Mouse (Mus musculus): ENCODE measurements around the gene Col4a4. TPM values are rescaled to one million over a fixed set of nuclear protein-coding genes. Genes with fewer than 3 reads are reported as not detected.
A peak's percentile ranks its signal among the peaks of the same experiment; 100 is the strongest.

Col4a4 gene
- polyA plus RNA-seq, 1 experiment from 2014 or later: 0.67 TPM

- Histone ChIP-seq H3K4me3 (ENCODE audit: low read length) (no peak overlapping the region), H3K36me3 (ENCODE audit: control insufficient read depth, insufficient read depth) (no peaks in the 10 kb centered on the region), H3K4me2 (ENCODE audit: low read depth, low read length) (no peak overlapping the region), H3K27ac (ENCODE audit: low read length) (no peak overlapping the region), H3K9me3 (replicated peaks; ENCODE audit: control insufficient read depth, low read length) (no peaks in the 10 kb centered on the region), H3K27me3 (ENCODE audit: control insufficient read depth, insufficient read depth, low read length) (no peaks in the 10 kb centered on the region), H3K4me1 (ENCODE audit: control insufficient read depth, insufficient read depth, low read length) (peaks cover 4% of the 10 kb centered on the region), H3K9ac (ENCODE audit: low read length) (no peak overlapping the region)
- WGBS: 27% methylated on average over 6 of the region's 6 CpGs
- ATAC-seq (replicated peaks; ENCODE audit: extremely low read depth, insufficient read depth, low FRiP score): peak; percentile 23; the same call in 1 of the 2 replicates
Observed at GRCm38 (mm10) chr1:82596864-82597596, 10.4 kb upstream of the Col4a4 start.

- Histone ChIP-seq H3K4me3 (ENCODE audit: low read length) (no peak overlapping the region), H3K9ac (ENCODE audit: low read length) (no peak overlapping the region), H3K4me1 (ENCODE audit: control insufficient read depth, insufficient read depth, low read length) (peaks cover 5% of the 10 kb centered on the region), H3K27me3 (ENCODE audit: control insufficient read depth, insufficient read depth, low read length) (peaks cover 12% of the 10 kb centered on the region), H3K27ac (ENCODE audit: low read length) (no peak overlapping the region), H3K36me3 (ENCODE audit: control insufficient read depth, insufficient read depth) (no peaks in the 10 kb centered on the region), H3K4me2 (ENCODE audit: low read depth, low read length) (no peak overlapping the region), H3K9me3 (replicated peaks; ENCODE audit: control insufficient read depth, low read length) (no peaks in the 10 kb centered on the region)
- no peak for ATAC-seq (replicated peaks; ENCODE audit: extremely low read depth, insufficient read depth, low FRiP score)
- WGBS: 39% methylated on average over 4 of the region's 4 CpGs
Observed at GRCm38 (mm10) chr1:82590266-82590665, 3.6 kb upstream of the Col4a4 start.

GRCm38 (mm10) chr1:82585981-82586380 is 668 bp downstream of the Col4a4 start:
- WGBS: 71% methylated on average over 7 of the region's 7 CpGs
- peak overlapping the region; percentile 54; the same call in 1 of the 2 replicates for H3K4me3 ChIP-seq (ENCODE audit: low read length)
- no peak for ATAC-seq (replicated peaks; ENCODE audit: extremely low read depth, insufficient read depth, low FRiP score)
- H3K9ac ChIP-seq (ENCODE audit: low read length): no peak overlapping the region
- peaks cover 5% of the 10 kb centered on the region for H3K4me1 ChIP-seq (ENCODE audit: control insufficient read depth, insufficient read depth, low read length)
- H3K4me2 ChIP-seq (ENCODE audit: low read depth, low read length): peak overlapping the region; percentile 79; the same call in 1 of the 2 replicates
- H3K9me3 ChIP-seq (replicated peaks; ENCODE audit: control insufficient read depth, low read length): no peaks in the 10 kb centered on the region
- peaks cover 14% of the 10 kb centered on the region for H3K27me3 ChIP-seq (ENCODE audit: control insufficient read depth, insufficient read depth, low read length)
- H3K27ac ChIP-seq (ENCODE audit: low read length): no peak overlapping the region
- no peaks in the 10 kb centered on the region for H3K36me3 ChIP-seq (ENCODE audit: control insufficient read depth, insufficient read depth)

- ATAC-seq (replicated peaks; ENCODE audit: extremely low read depth, insufficient read depth, low FRiP score): no peak; the same call in 1 of the 2 replicates
- WGBS: 48% methylated on average over 4 of the region's 4 CpGs
Observed at GRCm38 (mm10) chr1:82578320-82578719, 8.3 kb downstream of the Col4a4 start.

GRCm38 (mm10) chr1:82577915-82578314 is 8.7 kb downstream of the Col4a4 start:
- no peaks in the 10 kb centered on the region for H3K27me3 ChIP-seq (ENCODE audit: control insufficient read depth, insufficient read depth, low read length)
- H3K27ac ChIP-seq (ENCODE audit: low read length): no peak overlapping the region
- no peak overlapping the region for H3K9ac ChIP-seq (ENCODE audit: low read length)
- H3K4me3 ChIP-seq (ENCODE audit: low read length): no peak overlapping the region
- WGBS: 23% methylated on average over 3 of the region's 3 CpGs
- ATAC-seq (replicated peaks; ENCODE audit: extremely low read depth, insufficient read depth, low FRiP score): peak; percentile 63; the same call in 1 of the 2 replicates
- peaks cover 10% of the 10 kb centered on the region for H3K4me1 ChIP-seq (ENCODE audit: control insufficient read depth, insufficient read depth, low read length)
- H3K4me2 ChIP-seq (ENCODE audit: low read depth, low read length): no peak overlapping the region
- H3K9me3 ChIP-seq (replicated peaks; ENCODE audit: control insufficient read depth, low read length): no peaks in the 10 kb centered on the region
- H3K36me3 ChIP-seq (ENCODE audit: control insufficient read depth, insufficient read depth): no peaks in the 10 kb centered on the region

More at GRCm38 (mm10) chr1:82578320-82578719, 8.3 kb downstream of the Col4a4 start:
- Histone ChIP-seq H3K27ac (ENCODE audit: low read length) (no peak overlapping the region), H3K4me1 (ENCODE audit: control insufficient read depth, insufficient read depth, low read length) (peaks cover 10% of the 10 kb centered on the region), H3K36me3 (ENCODE audit: control insufficient read depth, insufficient read depth) (no peaks in the 10 kb centered on the region), H3K9me3 (replicated peaks; ENCODE audit: control insufficient read depth, low read length) (no peaks in the 10 kb centered on the region), H3K4me2 (ENCODE audit: low read depth, low read length) (no peak overlapping the region), H3K27me3 (ENCODE audit: control insufficient read depth, insufficient read depth, low read length) (no peaks in the 10 kb centered on the region), H3K4me3 (ENCODE audit: low read length) (no peak overlapping the region), H3K9ac (ENCODE audit: low read length) (no peak overlapping the region)

- no peak overlapping the region for H3K4me2 ChIP-seq (ENCODE audit: low read depth, low read length)
- no peaks in the 10 kb centered on the region for H3K9me3 ChIP-seq (replicated peaks; ENCODE audit: control insufficient read depth, low read length)
- H3K36me3 ChIP-seq (ENCODE audit: control insufficient read depth, insufficient read depth): no peaks in the 10 kb centered on the region
- H3K27ac ChIP-seq (ENCODE audit: low read length): no peak overlapping the region
- H3K4me1 ChIP-seq (ENCODE audit: control insufficient read depth, insufficient read depth, low read length): peaks cover 10% of the 10 kb centered on the region
- no peak overlapping the region for H3K4me3 ChIP-seq (ENCODE audit: low read length)
- no peak overlapping the region for H3K9ac ChIP-seq (ENCODE audit: low read length)
- H3K27me3 ChIP-seq (ENCODE audit: control insufficient read depth, insufficient read depth, low read length): no peaks in the 10 kb centered on the region
- ATAC-seq (replicated peaks; ENCODE audit: extremely low read depth, insufficient read depth, low FRiP score): no peak
- 78% methylated on average over 10 of the region's 10 CpGs for WGBS
Observed at GRCm38 (mm10) chr1:82577339-82577738, 9.3 kb downstream of the Col4a4 start.

GRCm38 (mm10) chr1:82576182-82576581 is 10.5 kb downstream of the Col4a4 start:
- Histone ChIP-seq H3K36me3 (ENCODE audit: control insufficient read depth, insufficient read depth) (no peaks in the 10 kb centered on the region), H3K4me2 (ENCODE audit: low read depth, low read length) (no peak overlapping the region), H3K4me1 (ENCODE audit: control insufficient read depth, insufficient read depth, low read length) (peaks cover 10% of the 10 kb centered on the region), H3K27me3 (ENCODE audit: control insufficient read depth, insufficient read depth, low read length) (no peaks in the 10 kb centered on the region), H3K27ac (ENCODE audit: low read length) (no peak overlapping the region), H3K9ac (ENCODE audit: low read length) (no peak overlapping the region), H3K4me3 (ENCODE audit: low read length) (no peak overlapping the region), H3K9me3 (replicated peaks; ENCODE audit: control insufficient read depth, low read length) (no peaks in the 10 kb centered on the region)
- WGBS: 83% methylated on average over 2 of the region's 2 CpGs
- no peak for ATAC-seq (replicated peaks; ENCODE audit: extremely low read depth, insufficient read depth, low FRiP score)

- no peak for ATAC-seq (replicated peaks; ENCODE audit: extremely low read depth, insufficient read depth, low FRiP score)
- WGBS: 89% methylated on average over 3 of the region's 3 CpGs
- no peaks in the 10 kb centered on the region for H3K36me3 ChIP-seq (ENCODE audit: control insufficient read depth, insufficient read depth)
- H3K4me3 ChIP-seq (ENCODE audit: low read length): no peak overlapping the region
- no peaks in the 10 kb centered on the region for H3K27me3 ChIP-seq (ENCODE audit: control insufficient read depth, insufficient read depth, low read length)
- no peak overlapping the region for H3K9ac ChIP-seq (ENCODE audit: low read length)
- H3K9me3 ChIP-seq (replicated peaks; ENCODE audit: control insufficient read depth, low read length): no peaks in the 10 kb centered on the region
- no peak overlapping the region for H3K4me2 ChIP-seq (ENCODE audit: low read depth, low read length)
- H3K27ac ChIP-seq (ENCODE audit: low read length): no peak overlapping the region
- H3K4me1 ChIP-seq (ENCODE audit: control insufficient read depth, insufficient read depth, low read length): peaks cover 10% of the 10 kb centered on the region
Observed at GRCm38 (mm10) chr1:82575681-82576080, 11.0 kb downstream of the Col4a4 start.

GRCm38 (mm10) chr1:82571758-82572157 is 14.9 kb downstream of the Col4a4 start:
- no peak overlapping the region for H3K9ac ChIP-seq (ENCODE audit: low read length)
- H3K9me3 ChIP-seq (replicated peaks; ENCODE audit: control insufficient read depth, low read length): no peaks in the 10 kb centered on the region
- no peaks in the 10 kb centered on the region for H3K27me3 ChIP-seq (ENCODE audit: control insufficient read depth, insufficient read depth, low read length)
- no peak overlapping the region for H3K4me3 ChIP-seq (ENCODE audit: low read length)
- no peak overlapping the region for H3K27ac ChIP-seq (ENCODE audit: low read length)
- no peaks in the 10 kb centered on the region for H3K4me1 ChIP-seq (ENCODE audit: control insufficient read depth, insufficient read depth, low read length)
- 63% methylated on average over 1 of the region's 1 CpGs for whole genome bisulfite sequencing
- ATAC-seq (replicated peaks; ENCODE audit: extremely low read depth, insufficient read depth, low FRiP score): no peak
- H3K36me3 ChIP-seq (ENCODE audit: control insufficient read depth, insufficient read depth): no peaks in the 10 kb centered on the region
- no peak overlapping the region for H3K4me2 ChIP-seq (ENCODE audit: low read depth, low read length)

Measured in heart, embryonic 16.5 days (tissue).